Mouse (Mus musculus) CD8-positive naive resting alpha-beta T cell, adult 2 months (primary cell): Measurements from ENCODE around the gene Gpr12.
"Not testable (repeated sequence)": the region's sequence is repeated elsewhere in the genome, so short reads cannot be mapped to it uniquely, and the experiment has no call there.

Source experiments
- DNase-seq, 2 experiments: peaks; one replicate each; pipeline ENCODE4 v3.0.0; 2022; ENCODE audit warnings: low read depth in 2 of 2, low spot score in 2 of 2

The Gpr12 gene

DNA sequence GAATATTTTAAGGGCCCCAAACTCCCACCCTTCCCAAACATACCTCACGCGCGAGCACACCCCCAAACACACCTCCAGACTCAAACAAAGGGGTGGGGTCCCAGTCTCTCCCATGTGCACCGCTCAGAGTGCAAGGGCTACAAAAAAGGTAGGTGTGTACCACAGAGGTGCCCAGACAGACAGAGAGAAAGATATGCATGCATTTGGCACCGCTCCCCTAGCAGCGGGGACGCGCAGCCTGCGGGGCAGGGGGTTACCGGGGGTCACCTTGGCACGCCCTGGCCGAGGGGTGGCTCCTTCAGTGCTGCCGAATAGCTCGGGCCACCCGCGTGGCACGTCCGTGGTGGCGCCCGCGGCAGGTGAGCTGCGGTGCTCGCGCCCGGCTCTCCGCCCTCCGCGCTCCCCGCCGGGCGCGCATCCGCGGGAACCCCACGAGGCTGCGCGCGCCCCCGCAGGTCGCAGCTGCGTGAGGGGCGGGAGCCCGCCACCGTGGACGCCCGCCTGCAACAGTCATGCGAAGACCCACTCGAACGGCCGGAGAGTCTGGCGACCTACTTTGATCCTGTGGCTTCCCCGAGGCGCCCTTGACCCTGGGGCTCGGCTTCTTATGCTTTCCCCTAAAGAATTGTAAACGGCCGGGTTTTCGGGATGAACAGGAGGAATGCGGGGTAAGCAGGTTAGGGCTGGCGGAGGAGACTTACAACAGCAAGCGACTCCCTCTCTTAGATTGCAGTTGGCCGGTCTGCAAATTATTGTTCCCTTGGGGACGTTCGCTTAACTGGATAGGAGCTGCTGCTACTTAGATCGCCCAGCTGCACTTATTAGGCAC is at the start of gene Gpr12:
TSS of gene Gpr12 (minus strand) at position 762 of the 829 bp plus-strand sequence.
- DNase-seq, result no peak

- no peak for DNase-seq
These were observed 46.6 kb upstream of the Gpr12 start for GRCm38 (mm10) chr5:146631602-146632001.

DNA sequence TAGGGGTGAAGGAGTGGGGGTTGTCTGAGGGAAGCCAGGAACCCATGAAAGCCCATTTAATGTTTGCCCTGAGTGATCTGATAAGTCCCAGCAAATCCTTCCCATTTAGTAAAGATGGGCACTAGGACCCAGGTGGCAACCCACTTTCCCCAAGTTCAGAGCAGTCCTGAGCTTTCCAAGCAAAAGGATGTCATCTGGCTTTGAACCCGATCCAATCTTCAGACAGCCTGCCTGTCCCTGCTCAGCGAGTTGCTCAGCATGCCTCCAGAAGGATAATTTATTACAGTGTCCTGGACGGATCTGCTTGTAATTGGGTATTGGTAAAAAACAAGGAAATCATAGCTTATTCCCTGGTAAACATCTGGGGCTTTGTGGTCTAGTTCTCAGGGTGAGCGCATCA is 45.9 kb upstream of the Gpr12 start:
- no peak for DNase-seq

GRCm38 (mm10) chr5:146629636-146630035 is 44.6 kb upstream of the Gpr12 start:
- DNase-seq, result no peak

GRCm38 (mm10) chr5:146628804-146629203 is 43.8 kb upstream of the Gpr12 start:
- DNase-seq, result no peak

DNA sequence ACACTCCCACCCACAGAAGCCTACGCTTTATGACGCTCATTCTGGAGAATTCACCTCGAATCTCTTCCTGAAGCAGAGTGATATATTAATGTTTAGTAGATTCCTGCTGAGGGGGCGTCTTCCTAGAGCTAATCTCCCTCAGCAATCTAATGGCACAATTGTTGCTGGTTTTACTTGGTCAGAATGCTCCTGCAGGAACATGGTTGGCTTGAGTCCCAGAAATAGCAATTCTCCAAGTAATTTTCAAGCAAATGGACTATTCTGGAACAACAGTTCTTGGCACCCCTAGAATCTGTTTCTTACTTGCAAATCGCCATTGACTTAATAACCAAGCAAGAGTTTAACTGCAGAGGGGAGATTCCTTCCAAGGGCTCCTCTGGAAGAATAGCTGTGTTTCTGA is 42.9 kb upstream of the Gpr12 start:
- no peak for DNase-seq

- DNase-seq, result no peak
These were observed 40.7 kb upstream of the Gpr12 start for GRCm38 (mm10) chr5:146625635-146626311.

- no peak for DNase-seq
These were observed 26.8 kb upstream of the Gpr12 start for GRCm38 (mm10) chr5:146611830-146612229.

- no peak for DNase-seq
These were observed 26.0 kb upstream of the Gpr12 start for GRCm38 (mm10) chr5:146611009-146611408.

- no peak for DNase-seq
These were observed 24.6 kb upstream of the Gpr12 start for GRCm38 (mm10) chr5:146609646-146610045.

- no peak for DNase-seq
These were observed 22.8 kb upstream of the Gpr12 start for GRCm38 (mm10) chr5:146607816-146608215.

DNA sequence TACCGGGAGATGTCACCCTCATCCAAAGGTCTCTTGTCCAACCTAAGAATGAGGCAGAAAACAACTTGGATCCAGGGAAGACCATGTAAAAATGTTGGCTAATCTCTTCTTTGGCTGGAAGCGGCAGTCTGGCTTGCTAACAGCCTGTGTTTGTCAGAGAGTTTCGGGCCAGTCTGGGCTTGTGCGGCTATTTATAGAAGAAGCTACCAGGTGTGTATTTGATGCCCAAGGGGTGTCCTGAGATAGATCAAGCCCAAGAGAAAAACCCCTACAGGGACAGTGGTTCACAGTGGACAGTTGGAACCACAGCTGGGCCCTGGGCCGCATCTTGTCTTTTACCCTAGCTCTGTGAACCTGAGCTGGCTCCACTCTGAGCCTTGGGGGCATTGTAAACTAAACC is 21.9 kb upstream of the Gpr12 start:
- DNase-seq, result no peak

- DNase-seq, result no peak
These were observed 21.2 kb upstream of the Gpr12 start for GRCm38 (mm10) chr5:146606221-146606620.

DNA sequence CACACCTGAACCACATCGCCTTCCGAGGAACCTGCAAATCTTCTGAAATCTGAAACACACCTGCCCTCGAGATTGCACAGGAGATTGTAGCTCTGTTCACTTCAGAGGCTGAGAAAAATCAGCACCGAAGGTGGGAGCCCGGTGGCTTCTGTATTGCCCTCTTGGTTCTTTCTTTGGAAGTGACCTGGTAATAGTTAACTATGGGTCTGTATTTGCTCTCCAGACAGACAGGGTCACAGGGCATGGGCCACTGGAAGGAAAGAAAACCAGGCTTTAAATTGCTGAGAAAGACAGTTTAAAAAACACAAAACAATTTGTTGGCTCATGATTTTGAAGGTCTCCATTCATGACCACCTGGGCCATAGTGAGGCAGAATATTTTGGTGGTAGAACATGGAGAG is 14.9 kb upstream of the Gpr12 start:
- no peak for DNase-seq

GRCm38 (mm10) chr5:146599216-146599615 is 14.2 kb upstream of the Gpr12 start:
- not testable (repeated sequence) for DNase-seq

GRCm38 (mm10) chr5:146598215-146599119 is 13.4 kb upstream of the Gpr12 start:
- no peak for DNase-seq

GRCm38 (mm10) chr5:146597503-146597874 is 12.4 kb upstream of the Gpr12 start:
- DNase-seq, result no peak

- no peak for DNase-seq
These were observed 11.8 kb upstream of the Gpr12 start for GRCm38 (mm10) chr5:146596612-146597502.

DNA sequence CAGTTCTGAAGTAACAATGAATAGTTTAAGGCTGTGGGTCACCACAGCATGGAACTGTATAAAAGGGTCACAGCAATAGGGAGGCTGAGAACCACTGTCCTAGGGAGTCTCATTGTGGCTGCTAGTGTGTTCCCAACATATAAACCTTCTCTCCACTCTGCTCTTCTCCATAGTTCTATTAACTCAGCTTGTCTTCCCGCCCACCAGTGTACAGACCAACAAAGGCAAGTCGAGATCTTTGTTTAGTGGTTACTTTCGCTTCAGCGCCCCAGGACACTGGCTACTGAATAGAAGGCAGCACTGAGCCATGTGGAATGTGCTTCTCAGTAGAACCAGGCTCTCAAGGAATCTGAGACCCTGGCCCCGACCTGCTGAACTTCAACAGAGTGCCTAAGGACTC is 7.5 kb upstream of the Gpr12 start:
- no peak for DNase-seq

GRCm38 (mm10) chr5:146591636-146592035 is 6.6 kb upstream of the Gpr12 start:
- no peak for DNase-seq

GRCm38 (mm10) chr5:146590987-146591386 is 5.9 kb upstream of the Gpr12 start:
- DNase-seq, result no peak
